Mouse (Mus musculus) kidney, adult 2 months (tissue): ENCODE measurements around the gene B4galnt1. TPM values are rescaled to one million over a fixed set of nuclear protein-coding genes. Genes with fewer than 3 reads are reported as not detected.

ENCODE experiments used
- DNase-seq: peaks from one replicate; pipeline ENCODE4 v3.0.0; 2021
- H3K27ac ChIP-seq: fragments of 200-500 bp; 2 replicates; pipeline ENCODE4 v1.5.1; 2012; ENCODE audit warnings: low read depth, low read length, control low read depth, inconsistent platforms; ENCODE audit not compliant: insufficient read depth
- H3K27me3 ChIP-seq: fragments of 200-500 bp; replicated peaks from 2 replicates; pipeline ENCODE4 v1.6.1; 2012; ENCODE audit warnings: mild to moderate bottlenecking, moderate library complexity, low read length, inconsistent platforms; ENCODE audit not compliant: control insufficient read depth, insufficient read depth
- H3K36me3 ChIP-seq: fragments of 200-500 bp; 2 replicates; pipeline ENCODE4 v1.6.1; 2012; ENCODE audit warnings: mild to moderate bottlenecking, moderate library complexity, low read length, inconsistent platforms; ENCODE audit not compliant: control insufficient read depth, insufficient read depth
- H3K4me1 ChIP-seq: fragments of 200-500 bp; 2 replicates; pipeline ENCODE4 v1.6.1; 2011; ENCODE audit warnings: low read length; ENCODE audit not compliant: control insufficient read depth, insufficient read depth
- H3K4me3 ChIP-seq: fragments of 200-500 bp; 2 replicates; pipeline ENCODE4 v1.5.1; 2011; ENCODE audit warnings: mild to moderate bottlenecking, low read depth, low read length, control low read depth; ENCODE audit not compliant: insufficient read depth
- CTCF ChIP-seq: fragments of 200-500 bp; conservative IDR thresholded peaks from 2 replicates; pipeline ENCODE4 v1.5.1; 2011; ENCODE audit warnings: low read depth, mild to moderate bottlenecking, control low read depth, low read length, moderate library complexity, mixed read lengths; ENCODE audit not compliant: insufficient read depth, insufficient read length
- POLR2A ChIP-seq: fragments of 200-500 bp; IDR thresholded peaks from one replicate; pipeline ENCODE4 v1.6.1; 2011; ENCODE audit warnings: low read depth, low read length, control low read depth
- WGBS: fragments of 180-500 bp; shearing (Covaris S2); methylation state at CpG from one replicate; pipeline ENCODE4 v1.1.7; 2018; 5-methylcytosine and 5-hydroxymethylcytosine counted together
- polyA plus RNA-seq: library from polyadenylated mRNA; depleted of rRNA; stranded (reverse); fragments of >200 nt; gene quantifications from 2 replicates; pipeline ENCODE4 v1.2.3, GENCODE M21; 2012

Gene B4galnt1
- polyA plus RNA-seq, 1 experiment: 27.5 TPM

- no peak for DNase-seq
- H3K27me3 ChIP-seq: no peaks in the 10 kb centered on the region
- no peak overlapping the region; the same call in 1 of the 2 replicates for H3K27ac ChIP-seq
- 0 out of 2 replicates have a peak, but pooled peaks cover 3% of the 10 kb centered on the region for H3K4me1 ChIP-seq
- peak overlapping the region; percentile 19; the same call in 1 of the 2 replicates for H3K4me3 ChIP-seq
- peaks cover 2% of the 10 kb centered on the region for H3K36me3 ChIP-seq
- WGBS: 14% methylated on average over 13 of the region's 13 CpGs
- TF ChIP-seq POLR2A: no peak
Measured at GRCm38 (mm10) chr10:127122784-127123435, 42.1 kb upstream of the B4galnt1 start.

DNA sequence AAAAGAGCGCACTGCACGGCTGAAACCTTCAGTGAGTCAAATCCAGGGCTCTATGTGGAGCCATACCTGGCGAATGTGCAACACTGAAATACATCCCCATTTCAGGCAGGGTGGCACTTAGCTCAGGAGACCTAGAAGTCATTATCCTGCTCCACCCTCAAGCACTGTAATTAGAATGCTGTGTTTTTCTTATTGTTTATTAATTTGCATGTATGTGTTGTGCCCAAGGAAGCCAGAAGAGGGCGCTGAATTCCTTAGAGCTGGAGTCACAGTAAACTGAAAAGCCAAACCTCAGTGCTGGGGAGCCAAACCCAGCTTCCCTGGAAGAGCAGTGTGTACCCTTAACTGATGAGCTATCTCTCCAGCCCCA lies 41.6 kb upstream of the B4galnt1 start:
- H3K4me1 ChIP-seq: 0 out of 2 replicates have a peak, but pooled peaks cover 3% of the 10 kb centered on the region
- peak; percentile 57 for TF ChIP-seq CTCF
- TF ChIP-seq POLR2A: no peak
- H3K27me3 ChIP-seq: no peaks in the 10 kb centered on the region
- DNase-seq: peak; percentile 82
- peak overlapping the region; percentile 19; the same call in 1 of the 2 replicates for H3K4me3 ChIP-seq
- WGBS: 14% methylated on average over 4 of the region's 4 CpGs
- no peak overlapping the region for H3K27ac ChIP-seq
- peaks cover 2% of the 10 kb centered on the region for H3K36me3 ChIP-seq

DNA sequence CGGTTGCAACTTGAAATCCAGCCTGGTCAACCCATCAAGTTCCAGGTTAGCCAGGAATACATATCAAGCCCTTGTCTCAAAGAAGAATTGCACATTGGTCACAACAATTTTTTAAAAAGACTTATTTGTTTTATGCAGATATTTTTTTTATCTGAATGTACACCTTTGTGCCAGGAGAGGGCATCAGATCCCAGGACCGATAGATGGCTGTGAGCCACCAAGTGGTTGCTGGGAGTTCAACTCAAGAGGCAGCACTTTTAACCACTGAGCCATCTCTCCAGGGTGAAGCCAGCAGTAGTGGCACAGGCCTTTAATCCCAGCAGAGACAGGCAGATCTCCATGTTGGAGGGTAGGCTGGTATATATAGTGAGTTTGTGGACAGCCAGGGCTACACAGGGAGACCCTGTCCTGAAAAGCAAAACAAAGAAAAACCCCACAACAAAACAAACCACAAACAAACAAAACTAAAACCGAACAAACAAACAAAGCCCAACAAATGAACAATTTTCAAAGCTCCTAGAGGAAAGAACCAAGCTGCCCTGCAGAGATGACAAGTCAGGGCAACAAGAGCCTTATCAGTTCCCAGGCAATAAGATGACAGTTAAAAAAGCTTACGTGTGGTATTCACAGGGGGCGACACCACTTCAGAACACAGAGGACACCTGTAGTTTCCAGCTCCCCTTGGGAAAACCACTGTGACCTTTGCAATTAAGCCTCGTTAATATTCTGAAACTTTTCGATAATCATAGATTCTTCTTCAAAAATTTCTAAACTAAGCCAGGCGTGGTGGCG lies 39.6 kb upstream of the B4galnt1 start:
- H3K4me3 ChIP-seq: no peak overlapping the region
- DNase-seq: peak; percentile 78
- no peaks in the 10 kb centered on the region for H3K27me3 ChIP-seq
- no peak overlapping the region for H3K27ac ChIP-seq
- WGBS: 77% methylated on average over 9 of the region's 9 CpGs
- no peaks in the 10 kb centered on the region for H3K36me3 ChIP-seq
- 0 out of 2 replicates have a peak, but pooled peaks cover 3% of the 10 kb centered on the region for H3K4me1 ChIP-seq
- TF ChIP-seq POLR2A (no peak), CTCF (peak; percentile 70)

DNA sequence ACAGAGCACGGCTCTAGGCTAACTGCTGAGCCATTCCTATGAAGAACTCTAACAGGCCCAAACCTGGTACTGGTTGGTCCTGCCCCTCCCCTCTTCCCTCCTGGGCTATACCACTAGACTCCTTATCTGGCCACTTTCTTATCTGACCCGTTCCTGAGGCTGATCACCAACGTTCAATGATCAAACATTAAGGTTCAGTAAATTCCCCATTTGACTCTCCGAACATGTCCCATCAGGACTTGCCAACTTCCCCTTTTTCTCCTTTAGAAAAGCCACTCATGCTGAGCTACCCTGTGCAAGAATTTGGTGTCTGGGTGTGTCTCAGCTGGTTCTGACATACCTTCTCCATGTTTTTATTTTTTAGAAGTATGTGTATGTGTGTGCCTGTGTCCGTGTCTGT lies 38.4 kb upstream of the B4galnt1 start:
- 0 out of 2 replicates have a peak, but pooled peaks cover 3% of the 10 kb centered on the region for H3K4me1 ChIP-seq
- DNase-seq: no peak
- no peaks in the 10 kb centered on the region for H3K27me3 ChIP-seq
- TF ChIP-seq CTCF: no peak
- no peak for TF ChIP-seq POLR2A
- H3K27ac ChIP-seq: no peak overlapping the region
- WGBS: 86% methylated on average over 5 of the region's 5 CpGs
- no peak overlapping the region for H3K4me3 ChIP-seq
- H3K36me3 ChIP-seq: no peaks in the 10 kb centered on the region

DNA sequence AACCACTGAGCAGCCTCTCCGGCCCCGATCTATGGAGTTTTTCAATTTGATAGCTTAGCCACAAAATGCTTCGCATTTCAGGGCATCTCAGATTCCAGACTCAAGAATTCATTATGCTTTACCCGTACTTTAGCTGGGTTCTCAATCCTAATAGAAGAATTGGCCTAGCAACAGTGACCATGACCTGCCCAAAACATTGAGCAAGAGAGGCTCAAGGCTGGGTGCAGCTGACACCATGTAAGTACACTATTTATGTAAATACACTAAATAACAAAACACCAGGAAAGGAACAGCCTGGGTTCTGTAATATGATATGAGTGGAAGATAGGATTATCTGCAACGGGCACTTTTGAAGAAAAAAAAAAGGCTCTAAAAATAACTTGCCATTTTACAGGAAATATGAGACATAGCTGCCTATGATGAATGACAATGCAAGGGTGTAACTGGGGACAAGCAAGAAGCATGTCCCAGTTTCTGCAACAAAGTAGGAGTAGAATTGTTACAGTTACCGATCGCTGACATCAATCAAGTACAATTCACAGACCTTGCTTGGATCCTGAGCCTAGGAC lies 37.2 kb upstream of the B4galnt1 start:
- WGBS: 71% methylated on average over 7 of the region's 7 CpGs
- Histone ChIP-seq H3K27ac (no peak overlapping the region), H3K36me3 (no peaks in the 10 kb centered on the region), H3K4me1 (0 out of 2 replicates have a peak, but pooled peaks cover 2% of the 10 kb centered on the region), H3K4me3 (no peak overlapping the region), H3K27me3 (no peaks in the 10 kb centered on the region)
- DNase-seq: no peak
- TF ChIP-seq POLR2A (no peak), CTCF (no peak)

DNA sequence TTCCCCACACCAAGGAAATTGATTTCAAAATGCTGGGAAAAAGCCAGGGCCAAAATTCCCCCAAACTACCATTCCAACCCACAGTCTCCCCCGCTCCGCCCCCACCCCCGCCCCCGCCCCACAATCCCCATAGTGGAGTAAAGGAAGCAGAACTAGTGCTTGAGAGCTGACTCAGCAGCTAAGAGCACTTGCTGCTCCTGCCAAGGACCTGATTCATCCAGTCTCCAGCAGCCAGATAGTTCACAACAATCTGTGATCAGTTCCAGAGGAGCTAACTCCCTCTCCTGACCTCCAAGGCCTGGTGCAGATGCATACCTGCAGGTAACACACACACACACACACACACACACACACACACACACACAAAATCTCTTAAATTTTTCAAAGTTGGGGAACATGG lies 35.6 kb upstream of the B4galnt1 start:
- H3K4me1 ChIP-seq: no peaks in the 10 kb centered on the region
- TF ChIP-seq POLR2A: no peak
- no peak for TF ChIP-seq CTCF
- DNase-seq: no peak
- 52% methylated on average over 4 of the region's 4 CpGs for WGBS
- no peak overlapping the region for H3K4me3 ChIP-seq
- H3K27ac ChIP-seq: no peak overlapping the region
- H3K27me3 ChIP-seq: no peaks in the 10 kb centered on the region
- H3K36me3 ChIP-seq: no peaks in the 10 kb centered on the region

- Histone ChIP-seq H3K4me3 (no peak overlapping the region), H3K27ac (no peak overlapping the region), H3K27me3 (no peaks in the 10 kb centered on the region), H3K4me1 (no peaks in the 10 kb centered on the region), H3K36me3 (no peaks in the 10 kb centered on the region)
- TF ChIP-seq POLR2A (no peak), CTCF (no peak)
- DNase-seq: no peak
- WGBS: 66% methylated on average over 5 of the region's 5 CpGs
Measured at GRCm38 (mm10) chr10:127132469-127132868, 32.6 kb upstream of the B4galnt1 start.
